Mouse (Mus musculus): Measurements from ENCODE around the gene Trim67.

The Trim67 gene

DNA sequence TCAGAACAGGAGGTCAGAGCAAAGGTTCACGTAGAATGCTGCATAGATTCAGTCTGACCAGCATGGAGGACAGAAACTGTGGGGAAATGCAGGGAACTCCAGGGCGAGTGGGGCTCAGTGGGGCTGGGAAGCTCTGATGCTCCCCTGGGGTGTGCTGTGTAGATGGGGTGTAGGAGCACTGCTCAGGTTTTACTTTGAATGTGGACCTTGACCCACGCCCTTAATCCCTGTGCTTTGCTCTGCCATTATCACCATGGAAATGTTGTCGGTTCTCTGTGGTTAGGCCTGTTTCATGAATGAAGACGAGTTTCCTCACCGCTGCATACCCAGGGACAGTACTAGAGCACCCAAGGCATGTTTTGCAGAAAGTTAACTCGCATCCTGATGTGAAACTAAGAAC is 78.6 kb downstream of the Trim67 start:
- DNase-seq (ENCODE audit: low read depth, low spot score): no peak

DNA sequence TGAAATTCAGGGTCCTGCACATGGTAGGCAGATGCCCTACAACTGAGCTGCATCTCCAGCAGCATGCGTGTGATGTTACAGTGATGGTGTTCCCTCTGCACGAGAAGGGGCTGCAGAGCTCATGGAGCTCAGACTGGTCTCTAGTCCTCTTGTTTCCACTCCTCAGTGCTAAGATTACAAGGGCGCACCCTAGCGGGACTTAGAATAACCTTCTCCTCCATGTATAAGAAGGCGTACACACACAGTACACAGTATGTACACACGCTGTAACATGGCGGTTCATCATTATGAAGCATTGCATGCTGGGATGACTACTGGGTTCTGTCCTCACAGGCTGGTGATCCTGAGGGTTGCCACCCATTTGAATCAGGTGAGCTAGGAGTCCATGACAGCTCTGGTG is 79.2 kb downstream of the Trim67 start:
- DNase-seq (ENCODE audit: low read depth, low spot score): no peak

DNA sequence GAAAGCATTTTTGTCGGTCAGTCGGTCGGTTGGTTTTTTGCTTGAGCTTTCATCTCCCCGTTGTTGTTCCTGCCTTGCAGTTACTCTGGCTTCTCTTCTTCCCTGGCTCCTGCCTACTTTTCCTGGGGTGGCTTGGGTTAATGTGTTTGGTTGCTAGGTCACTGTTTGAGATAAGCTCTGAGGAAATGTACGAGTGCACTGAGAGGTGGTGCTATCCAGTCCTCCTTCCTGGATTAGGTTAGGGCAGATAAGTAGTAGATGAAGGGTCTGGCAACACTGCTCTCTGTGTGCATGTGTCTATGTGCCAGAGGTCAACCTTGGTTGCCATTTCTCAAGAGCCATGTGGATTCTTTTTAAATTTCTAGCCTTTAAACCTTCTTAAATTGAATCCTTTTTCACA is 79.8 kb downstream of the Trim67 start:
- no peak for DNase-seq (ENCODE audit: low read depth, low spot score)

DNA sequence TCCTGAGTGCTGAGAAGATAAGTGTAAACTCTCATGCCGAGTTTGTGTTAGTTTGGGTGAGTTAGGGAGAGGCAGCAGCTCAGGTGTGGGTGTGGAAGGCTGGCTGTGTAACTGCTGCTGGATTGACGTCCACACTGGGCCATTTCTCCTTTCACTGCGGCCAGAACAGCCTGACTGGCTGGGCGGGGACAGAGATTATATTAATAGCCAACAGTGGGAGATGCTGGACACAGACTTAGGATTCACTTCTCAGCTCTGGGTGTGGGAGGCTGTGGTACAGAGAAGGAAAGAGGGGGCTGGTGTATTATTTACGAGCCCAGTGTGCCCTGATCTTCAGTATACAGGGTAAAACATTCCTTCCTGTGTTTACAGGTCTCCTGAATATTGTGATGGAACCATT is 85.2 kb downstream of the Trim67 start:
- no peak for DNase-seq (ENCODE audit: low read depth, low spot score)

- DNase-seq (ENCODE audit: low read depth, low spot score): no peak
Measured at GRCm38 (mm10) chr8:124878946-124879526, 86.1 kb downstream of the Trim67 start.
